Mouse (Mus musculus): ENCODE results near the gene Vps26a.

- TF ChIP-seq CTCF (IDR thresholded peaks at IDR 0.05; ENCODE audit: low read depth, low read length) = no peak
- TF ChIP-seq POLR2A (IDR thresholded peaks at IDR 0.05; ENCODE audit: insufficient read depth, low read length) = no peak
Observed at GRCm38 (mm10) chr10:62450280-62450640, 36.3 kb downstream of the Vps26a start.

Measured in ES-Bruce4 (cell line).